Mouse (Mus musculus) stomach, embryonic 14.5 days (tissue): ENCODE data around the gene Dicer1. TPM values are rescaled to one million over a fixed set of nuclear protein-coding genes. Genes with fewer than 3 reads are reported as not detected.
"Not testable (repeated sequence)": the region's sequence is repeated elsewhere in the genome, so short reads cannot be mapped to it uniquely, and the experiment has no call there.

Experiments used
- ATAC-seq: fragments of 200-750 bp; cut with Nextera tagmentation; 2 replicates; pipeline ENCODE4 v1.8.0; 2017; ENCODE audit warnings: low read depth, moderate TSS enrichment; ENCODE audit not compliant: insufficient number of reproducible peaks, insufficient read depth, low FRiP score
- H3K27ac ChIP-seq: fragments of 300-500 bp; sonication (generic); 2 replicates; pipeline ENCODE4 v1.5.1; 2014; ENCODE audit warnings: mild to moderate bottlenecking, low read length, moderate library complexity, mixed read lengths
- H3K27me3 ChIP-seq: fragments of 300-500 bp; sonication (generic); 2 replicates; pipeline ENCODE4 v1.6.1; 2014; ENCODE audit warnings: low read length, control low read depth, mixed read lengths; ENCODE audit not compliant: control insufficient read depth, insufficient read depth
- H3K36me3 ChIP-seq: fragments of 300-500 bp; sonication (generic); 2 replicates; pipeline ENCODE4 v1.6.1; 2014; ENCODE audit warnings: mild to moderate bottlenecking, control low read depth, low read length, moderate library complexity, mixed read lengths; ENCODE audit not compliant: control insufficient read depth, insufficient read depth
- H3K4me1 ChIP-seq: fragments of 300-500 bp; sonication (generic); 2 replicates; pipeline ENCODE4 v1.6.1; 2014; ENCODE audit warnings: low read length, control low read depth, mixed read lengths; ENCODE audit not compliant: control insufficient read depth, insufficient read depth
- H3K4me2 ChIP-seq: fragments of 300-500 bp; sonication (generic); replicated peaks from 2 replicates; pipeline ENCODE4 v1.6.1; 2014; ENCODE audit warnings: low read depth, low read length, control low read depth
- H3K4me3 ChIP-seq: fragments of 300-500 bp; sonication (generic); 2 replicates; pipeline ENCODE4 v1.5.1; 2014; ENCODE audit warnings: low read depth, low read length, control low read depth
- H3K9ac ChIP-seq: fragments of 300-500 bp; sonication (generic); replicated peaks from 2 replicates; pipeline ENCODE4 v1.6.1; 2014; ENCODE audit warnings: low read depth, mild to moderate bottlenecking, control low read depth, low read length, moderate library complexity, mixed read lengths
- H3K9me3 ChIP-seq: fragments of 300-500 bp; sonication (generic); 2 replicates; pipeline ENCODE4 v1.6.1; 2016; ENCODE audit warnings: low read depth, low read length, control low read depth; ENCODE audit not compliant: control insufficient read depth
- WGBS: fragments of 180-500 bp; shearing (Covaris S2); extraction: QIAGEN DNeasy Blood & Tissue Kit; methylation state at CpG from one replicate; pipeline ENCODE4 v1.1.7; 2014; 5-methylcytosine and 5-hydroxymethylcytosine counted together
- polyA plus RNA-seq: library from polyadenylated mRNA; unstranded; fragments of >200 nt; fragmentation: Nextera tagmentation; extraction: Ambion mirVana; gene quantifications from 2 replicates; pipeline ENCODE4 v1.2.1, GENCODE M21; 2014

Dicer1 gene
- polyA plus RNA-seq, 1 experiment from 2014 or later, result 31.7 TPM

DNA sequence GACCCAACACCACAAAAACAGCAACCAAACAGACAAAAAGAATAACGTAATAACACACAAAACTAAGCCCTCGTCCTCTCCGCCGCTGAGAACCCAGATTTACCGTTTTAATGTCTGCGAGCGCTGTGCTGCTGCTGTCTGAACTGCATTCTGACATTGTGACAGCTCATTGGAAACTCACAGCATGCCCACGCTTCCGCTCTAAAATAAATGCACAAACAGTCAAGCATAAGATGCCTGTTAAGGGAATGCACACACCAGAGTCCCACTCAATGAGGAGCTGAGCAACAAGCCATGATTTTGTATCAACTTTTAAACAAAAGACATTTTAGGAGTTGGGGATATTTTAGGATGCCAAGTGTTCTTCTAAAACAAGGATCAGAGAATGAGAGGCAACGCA, 14.1 kb downstream of the Dicer1 start:
- H3K4me3 ChIP-seq, result no peak overlapping the region
- no peak overlapping the region for H3K4me2 ChIP-seq
- H3K9ac ChIP-seq, result no peak overlapping the region
- ATAC-seq, result no peak
- peaks cover 7% of the 10 kb centered on the region; the same call in 1 of the 2 replicates for H3K36me3 ChIP-seq
- no peaks in the 10 kb centered on the region for H3K9me3 ChIP-seq
- no peaks in the 10 kb centered on the region for H3K27me3 ChIP-seq
- 89% methylated on average over 10 of the region's 10 CpGs for WGBS
- H3K4me1 ChIP-seq, result peaks cover 22% of the 10 kb centered on the region
- H3K27ac ChIP-seq, result no peak overlapping the region

DNA sequence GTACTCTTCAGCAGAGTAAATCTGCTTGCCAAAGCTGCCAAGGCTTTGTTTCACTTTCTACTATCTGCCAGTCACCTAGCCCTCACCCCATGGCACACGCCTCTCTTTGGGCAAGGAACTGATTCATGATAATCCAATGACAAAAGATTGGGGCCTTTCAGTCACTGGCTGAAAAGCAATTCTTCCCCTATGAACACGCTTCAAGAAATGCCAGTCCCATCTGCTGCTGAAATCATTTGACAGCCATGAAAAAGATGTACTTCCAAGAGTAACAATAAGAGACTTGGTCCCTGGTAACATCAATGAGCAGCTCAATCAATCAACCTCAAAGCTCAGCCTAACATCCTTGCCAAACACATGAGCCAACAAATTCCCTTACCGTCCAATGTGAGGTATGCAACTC, 15.8 kb downstream of the Dicer1 start:
- Histone ChIP-seq H3K27ac (no peak overlapping the region), H3K9ac (no peak overlapping the region), H3K36me3 (peaks cover 18% of the 10 kb centered on the region), H3K4me1 (peaks cover 12% of the 10 kb centered on the region; the same call in 1 of the 2 replicates), H3K4me2 (no peak overlapping the region), H3K9me3 (no peaks in the 10 kb centered on the region), H3K27me3 (no peaks in the 10 kb centered on the region), H3K4me3 (no peak overlapping the region)
- WGBS, result 54% methylated on average over 3 of the region's 3 CpGs
- ATAC-seq, result no peak

DNA sequence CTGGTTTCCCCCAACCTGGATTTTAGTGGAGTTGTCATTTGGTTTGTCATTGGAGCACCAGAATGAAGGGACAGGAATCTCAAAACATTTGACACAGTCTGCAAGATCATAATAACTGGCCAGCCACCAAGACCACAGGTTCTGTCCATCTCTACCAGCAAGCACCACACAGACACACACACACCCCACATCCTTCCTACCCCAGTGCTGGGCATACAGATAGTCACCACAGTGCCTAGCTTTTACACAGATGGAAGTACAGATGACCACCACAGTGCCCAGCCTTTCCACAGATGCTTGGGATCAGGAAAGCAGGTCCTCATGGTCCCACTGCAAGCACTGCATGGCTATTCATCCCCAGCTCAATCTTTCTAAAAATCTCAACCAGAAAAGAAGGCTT, 18.6 kb downstream of the Dicer1 start:
- no peaks in the 10 kb centered on the region for H3K4me1 ChIP-seq
- H3K27ac ChIP-seq, result no peak overlapping the region
- H3K27me3 ChIP-seq, result no peaks in the 10 kb centered on the region
- H3K36me3 ChIP-seq, result peaks cover 40% of the 10 kb centered on the region
- H3K4me2 ChIP-seq, result no peak overlapping the region
- H3K9me3 ChIP-seq, result no peaks in the 10 kb centered on the region
- H3K9ac ChIP-seq, result no peak overlapping the region
- ATAC-seq, result no peak
- no peak overlapping the region for H3K4me3 ChIP-seq

DNA sequence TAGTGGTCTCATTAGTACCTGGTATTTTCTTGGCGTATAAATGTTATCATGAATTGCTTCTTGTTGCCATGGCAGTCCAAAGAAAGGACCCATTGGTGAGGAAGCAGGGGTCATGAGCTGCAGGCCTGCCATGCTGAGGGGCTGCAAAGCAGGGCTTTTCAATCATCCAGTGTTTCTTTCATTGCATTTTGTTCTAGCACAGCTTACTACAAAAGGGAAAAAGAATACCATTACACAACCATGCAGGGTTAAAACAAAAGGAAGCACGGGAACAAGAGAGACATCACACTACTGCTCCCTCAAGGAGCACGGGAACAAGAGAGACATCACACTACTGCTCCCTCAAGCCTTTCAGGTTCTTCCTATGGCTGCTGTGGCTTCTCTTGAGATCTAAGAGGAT, 20.0 kb downstream of the Dicer1 start:
- ATAC-seq, result no peak
- H3K9ac ChIP-seq, result no peak overlapping the region
- no peak overlapping the region for H3K27ac ChIP-seq
- H3K4me3 ChIP-seq, result no peak overlapping the region
- peaks cover 51% of the 10 kb centered on the region for H3K36me3 ChIP-seq
- no peak overlapping the region for H3K4me2 ChIP-seq
- no peaks in the 10 kb centered on the region for H3K27me3 ChIP-seq
- 76% methylated on average over 3 of the region's 3 CpGs for WGBS
- H3K9me3 ChIP-seq, result no peaks in the 10 kb centered on the region
- H3K4me1 ChIP-seq, result no peaks in the 10 kb centered on the region

DNA sequence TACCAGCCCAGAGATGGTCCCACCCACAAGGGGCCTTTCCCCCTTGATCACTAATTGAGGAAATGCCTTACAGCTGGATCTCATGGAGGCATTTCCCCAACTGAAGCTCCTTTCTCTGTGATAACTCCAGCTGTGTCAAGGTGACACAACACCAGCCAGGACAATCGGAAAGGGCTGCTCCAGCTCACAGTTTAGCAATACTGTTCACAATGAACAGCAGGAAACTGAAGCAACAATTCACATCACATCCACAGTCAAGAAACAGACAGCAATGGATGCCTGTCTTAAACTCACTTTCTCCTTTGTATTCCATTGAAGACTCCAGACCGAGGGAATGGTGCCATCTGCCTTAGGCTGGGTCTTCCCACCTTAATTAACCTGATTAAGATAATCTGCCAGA, 25.3 kb downstream of the Dicer1 start:
- H3K9me3 ChIP-seq, H3K4me1 ChIP-seq, H3K9ac ChIP-seq, H3K27me3 ChIP-seq, H3K4me3 ChIP-seq, H3K4me2 ChIP-seq, H3K27ac ChIP-seq, ATAC-seq: not testable (repeated sequence)
- peaks cover 68% of the 10 kb centered on the region for H3K36me3 ChIP-seq
- 87% methylated on average over 2 of the region's 2 CpGs for WGBS

DNA sequence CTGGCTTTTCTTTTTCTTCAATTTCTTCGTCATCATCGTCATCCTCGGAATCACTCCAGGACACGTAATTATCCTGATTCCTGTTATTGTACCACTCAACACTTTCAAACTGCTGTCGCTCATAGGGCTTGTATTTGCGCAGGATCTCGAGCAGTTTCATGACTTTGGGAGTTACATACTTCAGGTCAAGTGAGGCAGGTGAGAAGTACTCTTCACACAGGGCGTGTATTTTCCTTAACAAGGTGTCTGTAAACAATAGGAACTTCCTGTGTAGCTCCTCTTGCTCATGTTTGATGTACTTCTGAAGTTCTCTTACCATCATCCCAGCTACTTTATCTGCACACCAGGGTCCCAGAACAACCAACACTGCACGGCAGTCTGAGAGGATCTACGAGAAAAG, 29.7 kb downstream of the Dicer1 start:
- WGBS, result 93% methylated on average over 10 of the region's 10 CpGs
- Histone ChIP-seq H3K4me3 (no peak overlapping the region), H3K27ac (no peak overlapping the region), H3K9ac (no peak overlapping the region), H3K4me2 (no peak overlapping the region), H3K27me3 (no peaks in the 10 kb centered on the region), H3K36me3 (peaks cover 36% of the 10 kb centered on the region), H3K4me1 (0 out of 2 replicates have a peak, but pooled peaks cover 3% of the 10 kb centered on the region), H3K9me3 (no peaks in the 10 kb centered on the region)
- ATAC-seq, result no peak

DNA sequence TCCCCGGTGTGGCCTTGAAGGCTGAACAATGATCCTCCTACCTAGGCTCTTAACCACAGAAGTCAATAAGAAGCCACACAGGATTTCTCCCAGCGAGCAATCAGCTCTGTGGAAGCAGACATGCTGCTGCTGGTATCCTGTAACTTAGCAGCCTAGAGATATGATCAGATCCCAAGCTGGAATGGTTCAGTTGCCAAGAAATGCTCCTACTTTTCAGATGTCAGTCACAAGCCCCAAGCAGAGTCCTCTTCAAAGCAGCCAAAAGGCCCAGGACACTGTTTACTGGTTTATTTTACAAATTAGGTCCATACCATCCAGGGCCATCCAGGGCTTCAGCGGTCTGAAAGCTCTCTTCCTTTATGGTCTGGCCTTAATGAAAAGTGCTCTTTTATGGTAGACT, 30.7 kb downstream of the Dicer1 start:
- Histone ChIP-seq H3K36me3 (peaks cover 38% of the 10 kb centered on the region), H3K4me2 (no peak overlapping the region), H3K4me3 (no peak overlapping the region), H3K27ac (no peak overlapping the region), H3K9me3 (no peaks in the 10 kb centered on the region), H3K4me1 (0 out of 2 replicates have a peak, but pooled peaks cover 3% of the 10 kb centered on the region), H3K9ac (no peak overlapping the region), H3K27me3 (no peaks in the 10 kb centered on the region)
- ATAC-seq, result no peak
- 83% methylated on average over 3 of the region's 3 CpGs for WGBS

GRCm38 (mm10) chr12:104718956-104719355, 32.8 kb downstream of the Dicer1 start:
- 0 out of 2 replicates have a peak, but pooled peaks cover 3% of the 10 kb centered on the region for H3K4me1 ChIP-seq
- no peak overlapping the region for H3K4me2 ChIP-seq
- 80% methylated on average over 5 of the region's 5 CpGs for WGBS
- no peaks in the 10 kb centered on the region for H3K27me3 ChIP-seq
- H3K27ac ChIP-seq, result no peak overlapping the region
- no peak overlapping the region for H3K9ac ChIP-seq
- ATAC-seq, result no peak
- H3K4me3 ChIP-seq, result no peak overlapping the region
- peaks cover 39% of the 10 kb centered on the region for H3K36me3 ChIP-seq
- H3K9me3 ChIP-seq, result no peaks in the 10 kb centered on the region

- Histone ChIP-seq H3K9ac (no peak overlapping the region), H3K9me3 (no peaks in the 10 kb centered on the region), H3K4me2 (no peak overlapping the region), H3K36me3 (peaks cover 41% of the 10 kb centered on the region), H3K4me3 (no peak overlapping the region), H3K27ac (no peak overlapping the region), H3K27me3 (no peaks in the 10 kb centered on the region), H3K4me1 (0 out of 2 replicates have a peak, but pooled peaks cover 3% of the 10 kb centered on the region)
- 84% methylated on average over 5 of the region's 5 CpGs for WGBS
- ATAC-seq, result no peak
These were observed 35.3 kb downstream of the Dicer1 start for GRCm38 (mm10) chr12:104716409-104716808.
